Mouse (Mus musculus) MEL (cell line): ENCODE results near the gene Gm13889. TPM values are rescaled to one million over a fixed set of nuclear protein-coding genes. Genes with fewer than 3 reads are reported as not detected.

Source experiments
- DNase-seq: peaks from one replicate; pipeline ENCODE4 v3.0.0; 2011; ENCODE audit warnings: low read depth, low spot score
- H3K27ac ChIP-seq: 2 replicates; pipeline ENCODE4 v1.5.1; 2012; ENCODE audit warnings: low read depth, mild to moderate bottlenecking, control low read depth, low read length, moderate library complexity; ENCODE audit not compliant: control insufficient read depth
- H3K27me3 ChIP-seq, 2 experiments: fragments of 150-350 bp in 1 of 2; sonication (generic) in 1 of 2; 2 replicates each; pipeline ENCODE4 v1.6.1; 2012; ENCODE audit warnings: low read length in 2 of 2, mild to moderate bottlenecking in 2 of 2, improper control_type of control experiment in 1 of 2, moderate library complexity in 1 of 2; ENCODE audit not compliant: insufficient read depth in 2 of 2, control insufficient read depth in 1 of 2
- H3K36me3 ChIP-seq, 2 experiments: 2 replicates each; pipeline ENCODE4 v1.6.1; 2012 to 2014; ENCODE audit warnings: low read length in 2 of 2, improper control_type of control experiment in 1 of 2, inconsistent platforms in 1 of 2, mild to moderate bottlenecking in 1 of 2; ENCODE audit not compliant: insufficient read depth in 2 of 2, control insufficient read depth in 1 of 2
- H3K4me1 ChIP-seq, 2 experiments: fragments of 150-350 bp in 1 of 2; sonication (generic) in 1 of 2; 2 replicates each; pipeline ENCODE4 v1.6.1; 2012; ENCODE audit warnings: low read length in 2 of 2, improper control_type of control experiment in 1 of 2, mild to moderate bottlenecking in 1 of 2; ENCODE audit not compliant: insufficient read depth in 2 of 2, control insufficient read depth in 1 of 2
- H3K4me3 ChIP-seq, 2 experiments: fragments of 150-350 bp in 1 of 2; sonication (generic) in 1 of 2; 2 replicates each; pipeline ENCODE4 v1.5.1; 2012; ENCODE audit warnings: low read depth in 2 of 2, low read length in 2 of 2, mild to moderate bottlenecking in 2 of 2, moderate library complexity in 2 of 2, control low read depth in 1 of 2, improper control_type of control experiment in 1 of 2; ENCODE audit not compliant: control insufficient read depth in 1 of 2, insufficient read depth in 1 of 2
- H3K79me2 ChIP-seq: 2 replicates; pipeline ENCODE4 v1.6.1; 2012; ENCODE audit warnings: mild to moderate bottlenecking, low read length, moderate library complexity; ENCODE audit not compliant: control insufficient read depth, poor library complexity, insufficient read depth
- H3K9ac ChIP-seq: 2 replicates; pipeline ENCODE4 v1.6.1; 2012; ENCODE audit warnings: low read depth, mild to moderate bottlenecking, control low read depth, low read length, moderate library complexity; ENCODE audit not compliant: control insufficient read depth, poor library complexity, severe bottlenecking
- H3K9me3 ChIP-seq: fragments of 150-350 bp; sonication (generic); replicated peaks from 2 replicates; pipeline ENCODE4 v1.6.1; 2012; ENCODE audit warnings: mild to moderate bottlenecking, low read length, improper control_type of control experiment, moderate library complexity; ENCODE audit not compliant: insufficient read depth
- BHLHE40 ChIP-seq: IDR thresholded peaks from 2 replicates; pipeline ENCODE4 v1.6.1; 2012; ENCODE audit warnings: low read depth, mild to moderate bottlenecking, inconsistent platforms, low read length, improper control_type of control experiment, borderline replicate concordance
- E2F4 ChIP-seq: IDR thresholded peaks from 2 replicates; pipeline ENCODE4 v1.6.1; 2011; ENCODE audit warnings: low read depth, low read length, improper control_type of control experiment, borderline replicate concordance
- EP300 ChIP-seq, 2 experiments: IDR thresholded peaks; 2 replicates each; pipeline ENCODE4 v1.6.1; 2011; ENCODE audit warnings: improper control_type of control experiment in 2 of 2, low read length in 2 of 2, low read depth in 1 of 2, mild to moderate bottlenecking in 1 of 2
- ETS1 ChIP-seq: IDR thresholded peaks from 2 replicates; pipeline ENCODE4 v1.6.1; 2012; ENCODE audit warnings: low read depth, mild to moderate bottlenecking, inconsistent platforms, low read length, improper control_type of control experiment, moderate library complexity
- GABPA ChIP-seq: IDR thresholded peaks from 2 replicates; pipeline ENCODE4 v1.6.1; 2012; ENCODE audit warnings: low read depth, mild to moderate bottlenecking, inconsistent platforms, low read length, improper control_type of control experiment, moderate library complexity
- HCFC1 ChIP-seq: IDR thresholded peaks from 2 replicates; pipeline ENCODE4 v1.6.1; 2012; ENCODE audit warnings: low read depth, mild to moderate bottlenecking, inconsistent platforms, low read length, improper control_type of control experiment, moderate library complexity
- JUND ChIP-seq: IDR thresholded peaks from 2 replicates; pipeline ENCODE4 v1.6.1; 2011; ENCODE audit warnings: low read depth, mild to moderate bottlenecking, improper control_type of control experiment, low read length
- MEF2A ChIP-seq: IDR thresholded peaks from 2 replicates; pipeline ENCODE4 v1.6.1; 2014; ENCODE audit warnings: low read depth, mild to moderate bottlenecking, inconsistent platforms, low read length, improper control_type of control experiment; ENCODE audit not compliant: poor library complexity, insufficient replicate concordance, severe bottlenecking; ENCODE audit errors: extremely low read depth
- MXI1 ChIP-seq: IDR thresholded peaks from 2 replicates; pipeline ENCODE4 v1.6.1; 2011; ENCODE audit warnings: mild to moderate bottlenecking, low read depth, low read length, improper control_type of control experiment
- MYC ChIP-seq: IDR thresholded peaks from 2 replicates; pipeline ENCODE4 v1.6.1; 2011; ENCODE audit warnings: low read depth, mild to moderate bottlenecking, low read length, improper control_type of control experiment, moderate library complexity
- NRF1 ChIP-seq: IDR thresholded peaks from 2 replicates; pipeline ENCODE4 v1.6.1; 2014; ENCODE audit warnings: low read depth, mild to moderate bottlenecking, inconsistent platforms, low read length, improper control_type of control experiment, moderate library complexity; ENCODE audit not compliant: poor library complexity, insufficient read depth, severe bottlenecking
- POLR2A ChIP-seq, 2 experiments: IDR thresholded peaks; 2 replicates each; pipeline ENCODE4 v1.6.1; 2011 to 2012; ENCODE audit warnings: low read length in 2 of 2, mild to moderate bottlenecking in 2 of 2, control low read depth in 1 of 2, improper control_type of control experiment in 1 of 2, low read depth in 1 of 2, moderate library complexity in 1 of 2; ENCODE audit not compliant: control insufficient read depth in 1 of 2, insufficient read depth in 1 of 2, poor library complexity in 1 of 2
- POLR2AphosphoS2 ChIP-seq: IDR thresholded peaks from 2 replicates; pipeline ENCODE4 v1.6.1; 2011; ENCODE audit warnings: low read length, improper control_type of control experiment
- SIN3A ChIP-seq: IDR thresholded peaks from 2 replicates; pipeline ENCODE4 v1.6.1; 2012; ENCODE audit warnings: low read length, improper control_type of control experiment, inconsistent platforms
- UBTF ChIP-seq: IDR thresholded peaks from 2 replicates; pipeline ENCODE4 v1.6.1; 2012; ENCODE audit warnings: low read depth, mild to moderate bottlenecking, inconsistent platforms, low read length, improper control_type of control experiment, moderate library complexity, borderline replicate concordance; ENCODE audit not compliant: insufficient read depth
- USF1 ChIP-seq: IDR thresholded peaks from 2 replicates; pipeline ENCODE4 v1.6.1; 2014; ENCODE audit warnings: low read depth, mild to moderate bottlenecking, inconsistent platforms, low read length, improper control_type of control experiment, moderate library complexity
- USF2 ChIP-seq, 2 experiments: IDR thresholded peaks; 2 replicates each; pipeline ENCODE4 v1.6.1; 2011 to 2012; ENCODE audit warnings: improper control_type of control experiment in 2 of 2, low read length in 2 of 2, borderline replicate concordance in 1 of 2, inconsistent platforms in 1 of 2, low read depth in 1 of 2, mild to moderate bottlenecking in 1 of 2; ENCODE audit not compliant: insufficient read depth in 1 of 2
- ZKSCAN1 ChIP-seq: IDR thresholded peaks from 2 replicates; pipeline ENCODE4 v1.6.1; 2012; ENCODE audit warnings: low read depth, mild to moderate bottlenecking, inconsistent platforms, low read length, improper control_type of control experiment, moderate library complexity
- polyA plus RNA-seq, 2 experiments: library from polyadenylated mRNA; stranded (reverse) in 1 of 2; unstranded in 1 of 2; fragments of >175 nt in 1 of 2; fragments of >200 nt in 1 of 2; gene quantifications; 2 replicates each; pipeline versions ENCODE4 v1.2.1 to v1.2.4; 2012; ENCODE audit warnings: low replicate concordance in 2 of 2, low read depth in 1 of 2; ENCODE audit not compliant: insufficient read length in 2 of 2, insufficient read depth in 1 of 2, missing spikeins in 1 of 2
- total RNA-seq: library from RNA; depleted of rRNA; stranded (reverse); fragments of 300-350 nt; gene quantifications from 2 replicates; pipeline ENCODE4 v1.2.3, GENCODE M21; 2012

Gm13889 gene
- total and polyA plus RNA-seq, 3 experiments: not detected

- no peak for TF ChIP-seq SIN3A
- H3K4me1 ChIP-seq: no peaks in the 10 kb centered on the region
These were observed 29.1 kb downstream of the Gm13889 start for GRCm38 (mm10) chr2:93927701-93928437.

DNA sequence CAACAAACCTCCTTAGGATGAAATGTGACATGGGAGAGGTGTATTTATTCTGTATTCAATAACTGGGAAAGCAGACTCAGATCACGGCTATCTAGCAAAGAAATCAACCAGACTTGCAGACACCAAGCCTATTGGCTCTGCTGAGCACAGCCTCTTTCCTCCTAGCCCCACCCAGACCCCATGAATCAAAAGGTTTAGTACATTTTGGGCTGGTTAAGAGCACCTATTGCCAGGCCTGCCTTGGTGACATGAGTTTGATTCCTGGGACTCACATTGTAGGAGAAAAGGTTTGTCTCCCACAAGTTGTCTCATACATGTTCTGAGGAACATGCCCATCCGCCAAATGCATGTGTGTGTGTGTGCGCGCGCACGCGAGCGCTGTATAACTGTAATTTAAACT lies 30.9 kb downstream of the Gm13889 start:
- no peak overlapping the region for H3K4me3 ChIP-seq

More at GRCm38 (mm10) chr2:93927701-93928437, 29.1 kb downstream of the Gm13889 start:
- no peak for DNase-seq
- Histone ChIP-seq H3K4me3 (no peak overlapping the region), H3K9ac (no peak overlapping the region), H3K27me3 (peaks cover 6 to 12% of the 10 kb centered on the region in 2 experiments), H3K79me2 (no peaks in the 10 kb centered on the region), H3K36me3 (no peaks in the 10 kb centered on the region), H3K9me3 (no peaks in the 10 kb centered on the region), H3K27ac (no peak overlapping the region)

DNA sequence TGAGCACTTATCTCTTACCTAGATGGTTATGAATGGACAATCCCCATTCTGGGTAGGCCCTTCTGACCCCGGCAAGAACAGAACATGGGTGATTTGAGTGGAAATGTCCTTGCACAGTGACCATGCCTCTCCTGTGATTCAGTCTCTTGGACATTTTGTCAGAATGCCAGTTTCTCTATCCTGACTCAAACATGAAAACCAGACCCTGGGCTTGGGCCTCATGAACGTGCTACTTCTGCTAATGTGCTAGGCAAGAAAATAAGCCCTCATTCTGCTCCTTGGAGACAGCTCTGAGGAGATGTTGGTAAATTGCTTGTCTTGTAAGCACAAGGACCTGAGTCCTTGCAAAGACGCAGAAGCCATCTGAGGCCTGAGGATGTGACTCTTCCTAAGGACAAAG lies 37.9 kb downstream of the Gm13889 start:
- Histone ChIP-seq H3K36me3 (no peaks in the 10 kb centered on the region), H3K4me1 (no peaks in the 10 kb centered on the region), H3K4me3 (no peak overlapping the region), H3K27ac (no peak overlapping the region), H3K9ac (no peak overlapping the region), H3K27me3 (peaks cover 0 to 5% of the 10 kb centered on the region in 2 experiments; a peak in 3 of 4 replicates), H3K9me3 (no peaks in the 10 kb centered on the region), H3K79me2 (no peaks in the 10 kb centered on the region)
- no peak for DNase-seq
- TF ChIP-seq SIN3A: no peak
- no peak for TF ChIP-seq POLR2AphosphoS2
- TF ChIP-seq GABPA: no peak
- no peak for TF ChIP-seq HCFC1
- no peak for TF ChIP-seq BHLHE40
- TF ChIP-seq ZKSCAN1: no peak
- TF ChIP-seq MEF2A: no peak
- TF ChIP-seq USF1: no peak
- no peak for TF ChIP-seq E2F4

More for the DNA sequence above, 30.9 kb downstream of the Gm13889 start:
- DNase-seq: no peak
- Histone ChIP-seq H3K27ac (no peak overlapping the region), H3K4me1 (no peaks in the 10 kb centered on the region), H3K79me2 (no peaks in the 10 kb centered on the region), H3K9me3 (no peaks in the 10 kb centered on the region), H3K9ac (no peak overlapping the region), H3K36me3 (no peaks in the 10 kb centered on the region), H3K27me3 (peaks cover 6 to 12% of the 10 kb centered on the region in 2 experiments)
- TF ChIP-seq HCFC1 (no peak), UBTF (no peak), USF1 (no peak), NRF1 (no peak), MYC (no peak), E2F4 (no peak), ETS1 (no peak), EP300 (IDR thresholded peaks at IDR 0.05; ENCODE audit: low read depth in 1 of 2, low read length in 2 of 2) (no peak), MXI1 (no peak), USF2 (IDR thresholded peaks at IDR 0.05; ENCODE audit: borderline replicate concordance in 1 of 2, insufficient read depth in 1 of 2, low read depth in 1 of 2, low read length in 2 of 2) (no peak), POLR2A (IDR thresholded peaks at IDR 0.05; ENCODE audit: control insufficient read depth in 1 of 2, insufficient read depth in 1 of 2, low read depth in 1 of 2, low read length in 2 of 2, poor library complexity in 1 of 2) (no peak), MEF2A (no peak), JUND (no peak)
